Mouse (Mus musculus): ENCODE measurements around the gene Rnf5.

Gene Rnf5

GRCm38 (mm10) chr17:34605609-34606008 is 2.1 kb upstream of the Rnf5 start:
- peak; percentile 78 for DNase-seq (ENCODE audit: extremely low read depth, low read depth)

GRCm38 (mm10) chr17:34604511-34605237 is 1.2 kb upstream of the Rnf5 start:
- DNase-seq (ENCODE audit: extremely low read depth, low read depth): no peak

- peak; percentile 96 for DNase-seq (ENCODE audit: extremely low read depth, low read depth)
Measured at GRCm38 (mm10) chr17:34604061-34604508, 595 bp upstream of the Rnf5 start, which contains the start of gene Agpat1. TSS of gene Agpat1 (plus strand) at chr17:34604262.

- DNase-seq (ENCODE audit: extremely low read depth, low read depth): no peak
Measured at GRCm38 (mm10) chr17:34601796-34602195, 1.7 kb downstream of the Rnf5 start.

- DNase-seq (ENCODE audit: extremely low read depth, low read depth): no peak
Measured at GRCm38 (mm10) chr17:34599891-34600290, 3.6 kb downstream of the Rnf5 start.

GRCm38 (mm10) chr17:34597566-34598095 is 5.9 kb downstream of the Rnf5 start, which contains the start of gene Ager:
TSS of gene Ager (plus strand) at chr17:34597862.
- no peak for DNase-seq (ENCODE audit: extremely low read depth, low read depth)

- no peak for DNase-seq (ENCODE audit: extremely low read depth, low read depth)
Measured at GRCm38 (mm10) chr17:34596098-34596497, 7.4 kb downstream of the Rnf5 start.

GRCm38 (mm10) chr17:34593752-34594525 is 9.6 kb downstream of the Rnf5 start:
- no peak for DNase-seq (ENCODE audit: extremely low read depth, low read depth)

- no peak for DNase-seq (ENCODE audit: extremely low read depth, low read depth)
Measured at GRCm38 (mm10) chr17:34592581-34593549, 10.6 kb downstream of the Rnf5 start.

- DNase-seq (ENCODE audit: extremely low read depth, low read depth): no peak
Measured at GRCm38 (mm10) chr17:34591994-34592375, 11.5 kb downstream of the Rnf5 start.

- DNase-seq (ENCODE audit: extremely low read depth, low read depth): no peak
Measured at GRCm38 (mm10) chr17:34591029-34591993, 12.2 kb downstream of the Rnf5 start, which contains the start of gene Pbx2. TSS of gene Pbx2 (plus strand) at chr17:34591266.

- DNase-seq (ENCODE audit: extremely low read depth, low read depth): no peak
Measured at GRCm38 (mm10) chr17:34590154-34590987, 13.1 kb downstream of the Rnf5 start.

GRCm38 (mm10) chr17:34589681-34590101 is 13.8 kb downstream of the Rnf5 start, which contains the start of gene Gpsm3:
TSS of gene Gpsm3 (plus strand) at chr17:34589806.
- no peak for DNase-seq (ENCODE audit: extremely low read depth, low read depth)

- no peak for DNase-seq (ENCODE audit: extremely low read depth, low read depth)
Measured at GRCm38 (mm10) chr17:34589206-34589605, 14.3 kb downstream of the Rnf5 start.

- DNase-seq (ENCODE audit: extremely low read depth, low read depth): no peak
Measured at GRCm38 (mm10) chr17:34588767-34589166, 14.7 kb downstream of the Rnf5 start.

- DNase-seq (ENCODE audit: extremely low read depth, low read depth): no peak
Measured at GRCm38 (mm10) chr17:34587814-34588213, 15.7 kb downstream of the Rnf5 start.

GRCm38 (mm10) chr17:34587423-34587811 is 16.1 kb downstream of the Rnf5 start:
- peak; percentile 63 for DNase-seq (ENCODE audit: extremely low read depth, low read depth)

GRCm38 (mm10) chr17:34586796-34587422 is 16.6 kb downstream of the Rnf5 start:
- no peak for DNase-seq (ENCODE audit: extremely low read depth, low read depth)
